Mouse (Mus musculus) granulocyte monocyte progenitor cell, adult 5-6 weeks (primary cell): ENCODE measurements around the gene Asic2. TPM values are rescaled to one million over a fixed set of nuclear protein-coding genes. Genes with fewer than 3 reads are reported as not detected.
A peak's percentile ranks its signal among the peaks of the same experiment; 100 is the strongest.

Experiments used
- ATAC-seq: replicated peaks from 2 replicates; pipeline ENCODE4 v1.8.0; 2016; ENCODE audit warnings: mild to moderate bottlenecking, moderate TSS enrichment, inconsistent platforms; ENCODE audit not compliant: poor library complexity, severe bottlenecking
- total RNA-seq, 2 experiments: library from RNA; stranded (forward) in 1 of 2; stranded (reverse) in 1 of 2; fragments of 200-712, 200-1000 nt in 1 of 2; fragments of >200 nt in 1 of 2; fragmentation: Nextera tagmentation in 1 of 2; gene quantifications; 2 replicates each; pipeline ENCODE4 v1.2.3; 2014 to 2017

Asic2 gene
- total RNA-seq, 2 experiments from 2014 or later, result not detected

GRCm38 (mm10) chr11:81385547-81385946 is 582.7 kb downstream of the Asic2 start:
- no peak for ATAC-seq

GRCm38 (mm10) chr11:81374841-81375240 is 593.4 kb downstream of the Asic2 start:
- ATAC-seq, result no peak

GRCm38 (mm10) chr11:81374003-81374710 is 594.1 kb downstream of the Asic2 start:
- ATAC-seq, result no peak

GRCm38 (mm10) chr11:81371545-81371944 is 596.7 kb downstream of the Asic2 start:
- no peak for ATAC-seq

- no peak for ATAC-seq
These were observed 597.8 kb downstream of the Asic2 start for GRCm38 (mm10) chr11:81370426-81370810.

GRCm38 (mm10) chr11:81369497-81370425 is 598.5 kb downstream of the Asic2 start:
- ATAC-seq, result no peak

- no peak for ATAC-seq
These were observed 603.8 kb downstream of the Asic2 start for GRCm38 (mm10) chr11:81364442-81364841.

GRCm38 (mm10) chr11:81362461-81362860 is 605.8 kb downstream of the Asic2 start:
- ATAC-seq, result no peak

GRCm38 (mm10) chr11:81361040-81361439 is 607.2 kb downstream of the Asic2 start:
- ATAC-seq, result no peak

GRCm38 (mm10) chr11:81350498-81350897 is 617.8 kb downstream of the Asic2 start:
- peak; percentile 56 for ATAC-seq

- ATAC-seq, result no peak
These were observed 636.3 kb downstream of the Asic2 start for GRCm38 (mm10) chr11:81331977-81332376.

- no peak for ATAC-seq
These were observed 637.3 kb downstream of the Asic2 start for GRCm38 (mm10) chr11:81330982-81331381.

- no peak for ATAC-seq
These were observed 640.2 kb downstream of the Asic2 start for GRCm38 (mm10) chr11:81328088-81328487.

- ATAC-seq, result no peak
These were observed 645.1 kb downstream of the Asic2 start for GRCm38 (mm10) chr11:81323146-81323545.

- no peak for ATAC-seq
These were observed 645.8 kb downstream of the Asic2 start for GRCm38 (mm10) chr11:81322466-81322865.

- ATAC-seq, result no peak
These were observed 678.2 kb downstream of the Asic2 start for GRCm38 (mm10) chr11:81290041-81290440.

GRCm38 (mm10) chr11:81283185-81283584 is 685.1 kb downstream of the Asic2 start:
- no peak for ATAC-seq

GRCm38 (mm10) chr11:81280070-81280469 is 688.2 kb downstream of the Asic2 start:
- ATAC-seq, result no peak

- no peak for ATAC-seq
These were observed 690.9 kb downstream of the Asic2 start for GRCm38 (mm10) chr11:81277406-81277805.

GRCm38 (mm10) chr11:81272677-81273418 is 695.4 kb downstream of the Asic2 start:
- no peak for ATAC-seq

GRCm38 (mm10) chr11:81271422-81271821 is 696.8 kb downstream of the Asic2 start:
- ATAC-seq, result no peak
